Mouse (Mus musculus) layer of hippocampus, adult 2 months (tissue): ENCODE data around the gene Hmgcs2. TPM values are rescaled to one million over a fixed set of nuclear protein-coding genes. Genes with fewer than 3 reads are reported as not detected.

Experiments
- DNase-seq, 2 experiments: peaks; one replicate each; pipeline ENCODE4 v3.0.0; 2022; ENCODE audit warnings: low spot score in 2 of 2
- H3K27ac ChIP-seq: fragments of 200-600 bp; 2 replicates; pipeline ENCODE4 v1.8.1; 2022
- H3K4me3 ChIP-seq: fragments of 200-600 bp; 2 replicates; pipeline ENCODE4 v1.8.1; 2022; ENCODE audit warnings: mild to moderate bottlenecking
- CTCF ChIP-seq: fragments of 200-600 bp; conservative IDR thresholded peaks from 2 replicates; pipeline ENCODE4 v1.8.1; 2022; ENCODE audit warnings: antibody characterized with exemption, mild to moderate bottlenecking, moderate library complexity
- long read RNA-seq, 2 experiments: library from polyadenylated mRNA; stranded (forward); transcript quantifications; one replicate each; pipeline ENCODE4 v2.0.0; 2021; ENCODE audit warnings: borderline mapping rate in 2 of 2
- total RNA-seq, 2 experiments: library from RNA; stranded (reverse); gene quantifications; 2 replicates each; pipeline ENCODE4 v1.2.3; 2021

Gene Hmgcs2
- 10 to 100 TPM in 1 of 2 experiments, 1 to 10 TPM in 1; 8.3 to 10.3 TPM for total RNA-seq
- long read RNA-seq, experiment 1, partial matches to known transcripts = 1 of 5 reads
- long read RNA-seq, experiment 1, other reads (novel, unspliced or antisense) = 1 of 5 reads
- long read RNA-seq, experiment 2, transcript Hmgcs2-201 (10 exons, 3,290 nt) = major isoform, 7 of 8 reads
- long read RNA-seq, experiment 2, partial matches to known transcripts = 0 of 8 reads
- long read RNA-seq, experiment 2, other reads (novel, unspliced or antisense) = 1 of 8 reads

DNA sequence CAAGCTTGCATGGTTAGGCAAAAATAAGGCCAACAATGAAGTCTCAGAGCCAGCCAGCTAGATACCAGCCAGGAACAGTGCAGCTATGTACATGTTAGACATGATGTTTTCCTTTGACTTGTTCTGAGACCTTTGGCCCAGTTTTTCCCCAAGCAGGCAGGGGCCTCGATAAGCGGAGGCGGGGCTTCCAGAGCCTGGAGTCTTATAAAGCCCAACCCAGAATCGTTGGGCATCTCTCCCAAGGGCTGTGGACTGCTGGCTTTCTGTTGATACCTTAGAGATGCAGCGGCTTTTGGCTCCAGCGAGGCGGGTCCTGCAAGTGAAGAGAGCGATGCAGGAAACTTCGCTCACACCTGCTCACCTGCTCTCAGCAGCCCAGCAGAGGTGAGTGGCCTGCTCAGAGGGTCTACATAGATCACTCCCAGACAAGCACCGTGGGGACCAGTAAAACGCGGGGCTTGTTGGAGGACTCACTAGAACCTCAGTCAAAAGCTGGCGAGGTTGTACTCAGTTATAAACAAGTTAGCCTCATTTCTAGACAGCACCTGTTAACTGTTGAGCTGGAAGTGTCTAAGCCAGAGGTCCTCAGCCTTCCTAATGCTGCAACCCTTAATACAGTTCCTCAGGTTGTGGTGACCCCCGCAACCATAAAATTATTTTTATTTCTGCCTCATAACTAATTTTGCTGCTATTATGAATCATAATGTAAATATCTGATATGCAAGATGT lies at the start of gene Hmgcs2:
TSS of gene Hmgcs2 (plus strand) at position 232 of the 729 bp plus-strand sequence.
- Histone ChIP-seq H3K27ac (peak within 1 kb of the TSS; percentile 54; the same call in 1 of the 2 replicates), H3K4me3 (peak within 1 kb of the TSS; percentile 43)
- no peak for TF ChIP-seq CTCF
- DNase-seq = no peak

GRCm38 (mm10) chr3:98233504-98233903 lies 46.7 kb upstream of the Hmgcs2 start:
- Histone ChIP-seq H3K4me3 (no peak overlapping the region), H3K27ac (no peak overlapping the region)
- no peak for TF ChIP-seq CTCF
- no peak for DNase-seq

DNA sequence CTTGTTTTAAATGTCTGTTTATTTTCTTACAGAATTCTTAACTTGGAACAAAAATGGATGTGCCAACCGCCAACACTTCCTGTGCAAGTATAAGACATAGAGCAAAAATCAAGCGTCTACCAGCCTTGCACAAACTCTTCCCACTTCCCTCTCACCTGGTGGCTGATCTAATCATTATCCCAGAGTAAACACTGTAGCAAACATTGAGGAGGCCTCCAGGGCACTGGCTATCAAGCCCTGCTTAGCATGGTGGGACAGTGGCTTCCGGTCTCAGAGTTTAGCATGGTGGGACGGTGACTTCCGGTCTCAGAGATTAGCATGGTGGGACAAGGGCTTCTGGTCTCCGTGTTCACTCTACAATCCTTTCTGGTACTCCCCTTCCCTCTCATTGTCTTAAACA lies 44.0 kb upstream of the Hmgcs2 start:
- Histone ChIP-seq H3K4me3 (no peak overlapping the region), H3K27ac (no peak overlapping the region)
- TF ChIP-seq CTCF = no peak
- no peak for DNase-seq

GRCm38 (mm10) chr3:98237240-98237639 lies 43.0 kb upstream of the Hmgcs2 start:
- Histone ChIP-seq H3K27ac (no peak overlapping the region), H3K4me3 (no peak overlapping the region)
- TF ChIP-seq CTCF = no peak
- DNase-seq = no peak

DNA sequence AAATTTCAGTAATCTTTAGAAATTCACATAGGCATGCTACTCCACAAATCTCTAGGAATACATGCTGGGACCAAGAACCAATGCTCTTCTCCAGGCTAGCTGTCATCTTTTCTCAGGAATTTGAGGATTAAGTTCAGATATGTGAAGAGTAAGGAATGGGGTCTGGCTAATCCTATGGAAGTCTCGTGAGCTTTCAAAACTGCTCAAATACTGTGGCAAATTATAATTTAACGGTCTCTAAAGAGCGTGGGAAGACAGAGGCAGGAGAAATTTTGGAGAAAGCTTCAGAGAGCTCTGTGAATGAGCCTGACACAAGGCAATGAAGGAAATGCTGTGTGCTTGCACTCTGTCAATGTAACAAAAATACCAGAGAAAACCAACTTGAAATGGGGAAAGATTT lies 42.1 kb upstream of the Hmgcs2 start:
- no peak for DNase-seq
- Histone ChIP-seq H3K27ac (no peak overlapping the region), H3K4me3 (no peak overlapping the region)
- no peak for TF ChIP-seq CTCF

- no peak for DNase-seq
- peak; percentile 27 for TF ChIP-seq CTCF
- Histone ChIP-seq H3K4me3 (no peak overlapping the region), H3K27ac (no peak overlapping the region)
Observed at GRCm38 (mm10) chr3:98242051-98242450, 38.2 kb upstream of the Hmgcs2 start.

- TF ChIP-seq CTCF = no peak
- Histone ChIP-seq H3K4me3 (no peak overlapping the region), H3K27ac (no peak overlapping the region)
- no peak for DNase-seq
Observed at GRCm38 (mm10) chr3:98242458-98243037, 37.7 kb upstream of the Hmgcs2 start.

DNA sequence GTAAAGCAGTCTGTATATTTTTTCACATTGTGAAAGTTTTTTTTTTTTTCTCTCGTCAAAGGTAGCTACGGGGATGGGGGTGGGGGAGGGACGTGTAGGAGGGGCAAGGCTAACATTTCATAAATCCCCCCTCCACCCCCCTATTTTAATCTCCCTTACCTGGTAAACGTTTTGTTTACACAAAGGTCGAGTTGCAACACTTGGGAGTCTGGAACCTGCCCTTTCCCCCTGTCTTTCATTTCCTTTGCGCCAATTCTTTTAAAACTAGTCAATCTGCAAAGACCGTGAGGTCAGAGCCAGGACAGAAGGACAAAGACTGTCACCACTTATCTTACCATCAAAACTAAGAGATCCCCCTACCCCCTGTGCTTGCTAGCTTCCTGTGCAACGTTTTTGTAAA lies 34.3 kb upstream of the Hmgcs2 start:
- TF ChIP-seq CTCF = no peak
- no peak overlapping the region for H3K27ac ChIP-seq
- DNase-seq = no peak
- H3K4me3 ChIP-seq = no peak overlapping the region

DNA sequence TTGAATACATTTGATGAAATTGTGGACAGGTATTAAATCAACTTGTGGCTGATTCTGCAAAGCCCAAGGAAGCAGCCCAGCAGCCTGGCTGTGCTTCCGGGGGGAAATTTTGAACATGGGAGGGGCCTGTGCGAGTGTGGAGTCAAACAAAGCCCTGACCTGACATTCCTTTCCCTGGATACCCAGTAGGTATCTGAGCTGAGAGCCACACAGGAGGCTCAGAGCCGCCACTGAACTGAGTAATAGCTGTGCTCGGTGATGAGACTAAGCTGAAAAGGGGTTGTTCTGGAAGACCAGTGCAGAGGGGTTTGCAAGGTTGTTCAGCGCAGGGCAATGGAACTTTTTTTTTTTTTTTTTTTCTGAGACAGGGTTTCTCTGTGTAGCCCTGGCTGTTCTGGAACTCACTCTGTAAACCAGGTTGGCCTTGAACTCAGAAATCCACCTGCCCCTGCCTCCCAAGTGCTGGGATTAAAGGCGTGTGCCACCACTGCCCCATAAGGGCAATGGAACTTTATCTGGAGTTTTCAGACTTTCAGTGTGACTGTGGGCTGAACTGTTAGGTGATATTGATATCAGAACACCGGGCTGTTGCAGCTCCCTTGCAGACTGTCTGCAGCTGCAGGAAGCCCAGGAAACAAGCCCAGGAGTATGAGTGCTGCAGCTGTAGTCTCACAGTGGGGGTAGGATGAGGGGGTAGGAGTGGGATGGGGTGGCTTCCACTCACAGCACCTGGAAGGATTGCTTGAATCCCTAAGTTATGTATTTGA lies 33.1 kb upstream of the Hmgcs2 start:
- no peak for DNase-seq
- Histone ChIP-seq H3K27ac (no peak overlapping the region), H3K4me3 (no peak overlapping the region)
- TF ChIP-seq CTCF = no peak

GRCm38 (mm10) chr3:98249378-98249777 lies 30.9 kb upstream of the Hmgcs2 start:
- H3K4me3 ChIP-seq = no peak overlapping the region
- no peak for DNase-seq
- H3K27ac ChIP-seq = peak overlapping the region; percentile 75
- TF ChIP-seq CTCF = no peak

- Histone ChIP-seq H3K4me3 (no peak overlapping the region), H3K27ac (peak overlapping the region; percentile 75)
- no peak for TF ChIP-seq CTCF
- peak; percentile 35 to 53 for DNase-seq
Observed at GRCm38 (mm10) chr3:98249833-98250448, 30.3 kb upstream of the Hmgcs2 start.

DNA sequence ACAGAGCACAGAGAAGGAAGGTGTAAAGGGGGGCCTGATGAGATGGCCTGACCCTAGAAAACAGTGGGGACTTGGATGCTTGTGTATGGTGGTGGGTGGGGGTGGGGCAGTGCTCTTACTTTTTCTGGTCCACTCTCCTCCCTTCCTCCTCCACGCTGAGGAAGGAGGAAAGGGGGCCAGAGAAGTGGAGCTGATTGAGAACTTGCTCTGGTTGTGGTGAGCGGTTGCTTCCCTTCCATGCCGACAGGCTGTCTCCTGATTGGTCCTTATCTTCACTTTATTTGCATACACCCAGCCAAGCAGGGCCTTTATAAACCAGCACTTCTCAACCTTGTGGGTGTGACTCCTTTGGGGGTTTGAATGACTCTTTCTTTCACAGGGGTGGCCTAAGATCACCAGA lies 26.2 kb upstream of the Hmgcs2 start:
- TF ChIP-seq CTCF = no peak
- DNase-seq = no peak
- Histone ChIP-seq H3K4me3 (no peak overlapping the region), H3K27ac (no peak overlapping the region)
